Mouse (Mus musculus): Measurements from ENCODE around the gene Sfta2.

Gene Sfta2

DNA sequence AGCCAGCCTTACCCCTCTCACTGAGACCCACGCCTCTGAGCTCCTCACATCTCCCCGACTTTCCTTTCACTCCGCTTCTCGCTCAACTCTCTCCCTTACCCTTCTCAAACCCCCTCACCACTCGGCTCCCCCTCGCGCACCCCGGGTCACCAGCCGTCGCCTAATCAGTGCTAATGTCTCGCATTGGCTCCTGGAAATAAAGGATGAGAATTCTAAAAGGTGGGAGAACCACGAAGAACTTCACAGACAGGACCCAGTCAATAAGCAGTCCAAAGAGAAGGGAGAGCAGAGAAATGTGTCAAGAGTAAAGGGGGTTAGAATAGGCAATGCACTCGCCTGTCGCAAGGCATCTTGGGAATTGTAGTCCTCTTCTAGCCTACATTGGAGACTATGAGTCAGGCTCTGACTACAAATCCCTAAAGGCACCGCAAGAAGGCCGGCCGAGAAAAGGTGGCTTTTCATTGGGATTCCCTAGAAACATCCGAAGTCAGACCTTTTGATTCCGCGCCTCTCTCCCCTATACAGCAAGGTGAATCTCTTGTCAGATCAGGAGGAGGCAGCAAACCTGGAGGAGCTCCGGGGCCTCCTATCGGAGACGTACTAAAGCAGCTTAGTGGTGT is 72.2 kb downstream of the Sfta2 start, which contains the start of gene Gtf2h4:
TSS of gene Gtf2h4 (minus strand) at position 324 of the 620 bp plus-strand sequence.
- peak; percentile 95 for DNase-seq (ENCODE audit: low read depth, low spot score)

DNA sequence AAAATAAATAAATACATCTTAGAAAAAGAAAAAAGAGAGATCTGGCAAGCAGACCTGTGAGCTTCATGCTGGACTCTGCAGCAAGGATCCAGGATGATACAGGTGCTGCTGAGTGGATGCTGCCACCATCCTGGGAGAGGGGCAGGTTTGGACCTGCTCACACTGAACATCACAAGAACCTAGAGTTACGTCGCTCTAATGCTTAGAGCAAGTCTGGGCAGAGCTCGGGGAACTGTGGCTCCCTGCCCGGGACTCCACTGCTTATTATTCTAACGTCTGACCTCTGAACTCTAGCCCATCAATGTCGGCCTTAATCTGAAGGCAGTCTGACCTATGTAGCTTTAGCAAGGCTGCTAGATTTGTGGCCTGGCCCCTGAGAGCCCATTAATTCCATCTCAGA is 79.2 kb downstream of the Sfta2 start:
- DNase-seq (ENCODE audit: low read depth, low spot score), result no peak

DNA sequence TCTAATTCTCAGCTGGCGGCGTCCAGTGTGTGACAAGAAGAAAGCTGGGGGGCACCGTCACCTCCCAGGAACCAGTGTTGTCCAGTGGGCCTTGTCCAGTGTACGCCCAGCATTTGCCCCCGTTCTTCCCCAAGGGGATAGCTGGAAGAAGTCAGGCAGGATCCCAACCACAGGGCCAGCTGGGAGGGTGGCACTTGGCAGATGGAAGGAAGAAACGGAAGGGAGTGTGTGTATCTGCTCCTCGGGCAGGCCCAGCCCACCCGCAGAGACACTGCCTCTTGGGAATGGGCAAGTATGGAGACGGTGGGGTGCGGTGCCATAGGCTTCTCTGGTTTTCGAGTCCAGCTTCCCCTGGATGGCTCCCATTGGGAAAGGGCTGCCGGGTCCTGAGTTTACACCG is 80.6 kb downstream of the Sfta2 start:
- DNase-seq (ENCODE audit: low read depth, low spot score), result no peak

DNA sequence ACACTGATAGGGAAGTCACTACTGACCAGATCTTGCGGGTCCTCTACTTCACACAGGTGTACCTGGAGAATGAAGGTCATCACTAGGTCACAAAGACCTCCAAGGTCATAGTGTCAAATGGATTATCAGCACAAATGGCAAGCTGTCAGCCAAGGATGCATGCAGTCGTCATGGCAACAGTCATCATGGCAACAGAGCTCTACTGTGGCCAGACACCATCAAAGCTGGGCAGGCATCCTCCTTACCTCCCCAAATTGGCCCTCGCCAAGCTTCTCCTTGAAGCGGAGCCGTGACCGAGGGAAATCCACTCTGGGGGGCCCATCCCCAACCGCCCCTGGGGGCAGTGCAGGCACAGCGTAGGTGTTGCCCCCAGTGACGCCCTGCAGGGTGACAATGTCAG is 83.7 kb downstream of the Sfta2 start:
- no peak for DNase-seq (ENCODE audit: low read depth, low spot score)

DNA sequence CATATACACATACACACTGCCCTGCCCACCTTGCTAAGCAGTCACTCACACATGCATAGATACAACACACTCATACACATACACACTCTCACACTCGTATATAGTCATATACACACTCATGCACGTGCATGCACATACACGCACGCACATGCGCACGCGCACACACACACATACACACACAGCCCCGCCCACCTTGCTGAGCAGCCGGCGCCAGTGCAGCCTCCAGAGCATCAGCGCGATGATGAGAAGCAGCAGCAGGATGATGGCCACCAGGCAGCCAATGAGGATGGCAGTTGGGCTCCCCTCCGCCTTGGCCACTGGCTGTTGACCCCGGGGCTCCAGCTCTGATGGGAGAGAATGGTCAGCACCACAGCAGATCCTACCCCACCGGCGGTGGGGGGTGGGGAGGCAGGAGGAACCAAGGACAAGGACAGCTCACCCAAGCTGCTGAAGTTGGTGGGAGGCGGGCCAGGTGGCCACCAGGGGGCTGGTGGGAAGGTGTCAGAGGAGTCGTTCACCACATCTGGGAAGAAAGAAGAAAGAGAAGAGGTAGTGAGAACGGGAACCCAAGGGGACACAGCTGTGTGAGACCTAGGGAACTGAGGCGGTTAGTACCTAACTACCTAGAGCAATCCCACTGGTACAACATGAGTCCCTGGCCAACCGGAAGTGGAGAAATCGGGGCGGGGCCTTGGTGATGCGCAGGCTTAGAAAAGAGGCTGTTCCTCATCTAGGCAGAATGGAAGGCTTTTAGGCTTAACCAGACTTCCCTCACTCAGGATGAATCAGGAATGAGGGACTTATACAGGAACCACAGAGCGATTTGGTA is 87.2 kb downstream of the Sfta2 start:
- DNase-seq (ENCODE audit: low read depth, low spot score), result no peak

DNA sequence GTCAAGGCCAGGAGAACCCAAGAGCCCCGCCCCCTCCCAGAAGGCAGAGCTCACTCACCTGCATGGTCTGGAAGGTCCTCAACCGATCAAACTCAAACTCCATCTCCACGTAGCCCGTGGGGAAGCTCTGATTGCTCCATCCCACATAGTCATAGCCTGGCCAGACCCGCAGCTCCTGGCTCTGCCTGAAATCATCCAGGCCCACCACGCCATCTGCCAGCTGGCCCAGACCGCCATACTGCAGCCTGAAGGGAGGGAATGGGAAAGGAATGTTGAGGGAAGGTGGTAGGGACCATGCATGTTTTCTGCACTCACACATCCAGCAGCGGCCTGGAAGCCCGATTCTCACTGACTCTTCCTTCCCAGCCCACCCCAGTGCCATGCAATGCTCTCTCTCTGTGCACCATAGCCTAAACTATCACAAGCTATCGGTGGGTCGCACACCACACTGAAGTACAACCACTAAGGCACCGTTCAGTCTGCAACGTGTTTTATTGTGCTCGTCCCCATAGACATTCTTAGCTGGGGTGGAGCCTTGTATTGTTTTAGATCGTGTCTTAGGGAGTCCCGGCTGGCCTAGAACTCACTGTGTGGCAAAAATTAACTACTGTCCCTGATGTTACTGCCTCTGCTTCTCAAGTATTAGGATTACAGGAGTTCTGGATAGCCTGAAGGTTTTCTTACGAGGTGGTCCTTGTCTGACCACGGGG is 88.7 kb downstream of the Sfta2 start:
- no peak for DNase-seq (ENCODE audit: low read depth, low spot score)

DNA sequence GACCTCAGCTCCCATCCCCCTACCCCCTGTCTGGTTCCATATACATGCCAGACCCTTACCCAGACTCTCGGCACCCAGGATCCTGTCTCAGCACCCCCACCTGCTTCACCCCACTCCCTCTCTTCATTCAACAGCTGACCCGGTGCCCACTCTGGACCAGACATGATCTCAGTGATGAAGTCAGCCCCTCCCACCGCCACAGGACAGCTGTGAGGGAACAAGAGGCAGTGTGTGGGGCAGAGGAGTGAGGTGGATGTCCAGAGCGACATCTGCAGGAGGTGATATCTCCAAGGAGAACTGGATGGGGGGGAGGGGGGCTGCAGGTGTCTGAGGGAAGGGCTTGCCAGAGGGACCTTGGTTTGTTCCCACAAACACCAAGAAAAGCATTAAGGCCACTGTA is 90.5 kb downstream of the Sfta2 start:
- DNase-seq (ENCODE audit: low read depth, low spot score), result no peak

DNA sequence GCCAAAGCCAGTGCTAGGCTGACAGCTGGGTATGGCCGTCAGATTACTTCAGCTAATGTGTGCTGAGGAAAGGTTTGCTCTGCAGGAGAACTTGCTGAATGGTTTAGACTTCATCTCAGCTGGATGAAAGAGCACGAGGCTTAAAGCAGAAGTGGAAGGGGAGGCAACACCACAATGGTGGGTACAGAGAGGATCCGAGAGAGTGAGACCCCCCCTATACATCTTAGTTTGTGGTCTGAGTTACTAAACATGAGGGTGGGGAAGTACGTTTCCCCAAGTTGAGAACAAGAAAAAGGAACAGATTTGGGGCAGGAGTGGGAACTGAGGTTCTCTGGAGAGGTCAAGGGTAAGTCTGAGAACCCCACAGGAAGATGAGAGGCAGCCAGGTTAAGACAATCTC is 91.0 kb downstream of the Sfta2 start:
- DNase-seq (ENCODE audit: low read depth, low spot score), result no peak

DNA sequence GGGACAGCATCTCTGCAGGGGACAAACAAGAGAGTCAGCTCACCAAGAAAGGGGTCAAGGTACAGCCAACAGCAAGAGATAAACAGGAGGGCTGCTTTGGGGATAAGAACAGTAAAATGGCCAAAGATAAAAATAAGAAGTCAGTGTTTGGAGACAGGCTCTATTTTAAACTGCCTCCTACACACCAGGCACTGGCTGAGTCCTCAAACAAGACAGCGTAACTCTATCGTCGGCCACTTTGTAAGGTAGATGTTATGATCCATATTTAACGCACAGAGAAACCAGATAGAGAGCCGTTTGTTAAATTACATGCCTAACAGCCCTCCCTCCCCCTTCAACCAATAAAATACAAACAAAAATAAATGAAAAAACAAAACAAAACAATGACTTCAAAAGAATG is 92.6 kb downstream of the Sfta2 start:
- no peak for DNase-seq (ENCODE audit: low read depth, low spot score)

DNA sequence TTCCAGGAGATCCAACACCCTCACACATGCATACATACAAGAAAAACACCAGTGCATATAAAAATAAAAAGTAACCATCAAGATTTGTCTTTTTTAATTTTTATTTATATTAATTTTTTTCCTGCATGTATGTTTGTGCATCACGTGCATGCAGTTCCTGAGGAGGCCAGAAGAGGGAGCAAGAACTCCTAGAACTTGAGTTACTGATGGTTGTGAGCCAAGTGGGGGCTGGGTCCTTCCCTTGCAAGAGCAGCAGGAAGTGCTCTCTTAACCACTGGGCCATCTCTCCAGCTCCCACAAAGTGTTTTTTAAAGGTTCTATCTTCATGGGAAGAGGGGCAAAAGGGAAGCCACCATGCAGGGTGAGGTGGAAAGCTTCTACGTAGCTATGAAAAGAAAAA is 93.9 kb downstream of the Sfta2 start:
- DNase-seq (ENCODE audit: low read depth, low spot score), result no peak

DNA sequence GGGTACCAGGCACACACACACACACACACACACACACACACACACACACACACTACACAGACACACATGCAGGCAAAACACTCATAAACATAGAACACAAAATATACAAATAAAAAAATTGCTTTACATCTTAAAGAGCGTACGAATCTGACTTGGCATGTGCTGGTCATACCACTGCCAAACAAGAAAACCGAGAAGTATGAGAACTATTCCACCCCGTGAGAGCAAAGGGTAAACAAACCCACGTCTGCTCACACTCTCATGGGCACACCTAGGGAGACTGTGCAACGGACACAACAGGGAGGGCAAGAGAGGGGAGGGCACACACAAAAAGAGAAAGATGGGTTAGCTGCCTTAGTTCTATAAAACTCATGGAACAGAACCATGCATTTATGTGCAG is 95.3 kb downstream of the Sfta2 start:
- DNase-seq (ENCODE audit: low read depth, low spot score), result no peak

DNA sequence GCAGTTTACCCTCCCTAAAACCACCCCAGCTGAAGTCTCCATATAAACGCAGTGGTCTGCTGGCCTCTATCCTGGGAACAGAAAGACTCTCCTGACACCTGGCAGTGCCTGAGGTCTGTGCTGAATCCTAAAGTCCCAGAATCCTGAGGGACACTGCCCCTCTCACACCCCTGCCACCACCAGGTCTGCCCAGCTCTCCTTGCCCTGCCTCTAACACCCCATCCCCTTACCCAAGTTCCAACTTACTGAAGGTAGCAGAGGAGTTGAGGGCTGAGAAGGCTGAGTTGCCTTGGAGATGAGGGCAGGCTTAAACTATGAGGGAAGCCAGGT is 96.0 kb downstream of the Sfta2 start:
- no peak for DNase-seq (ENCODE audit: low read depth, low spot score)

DNA sequence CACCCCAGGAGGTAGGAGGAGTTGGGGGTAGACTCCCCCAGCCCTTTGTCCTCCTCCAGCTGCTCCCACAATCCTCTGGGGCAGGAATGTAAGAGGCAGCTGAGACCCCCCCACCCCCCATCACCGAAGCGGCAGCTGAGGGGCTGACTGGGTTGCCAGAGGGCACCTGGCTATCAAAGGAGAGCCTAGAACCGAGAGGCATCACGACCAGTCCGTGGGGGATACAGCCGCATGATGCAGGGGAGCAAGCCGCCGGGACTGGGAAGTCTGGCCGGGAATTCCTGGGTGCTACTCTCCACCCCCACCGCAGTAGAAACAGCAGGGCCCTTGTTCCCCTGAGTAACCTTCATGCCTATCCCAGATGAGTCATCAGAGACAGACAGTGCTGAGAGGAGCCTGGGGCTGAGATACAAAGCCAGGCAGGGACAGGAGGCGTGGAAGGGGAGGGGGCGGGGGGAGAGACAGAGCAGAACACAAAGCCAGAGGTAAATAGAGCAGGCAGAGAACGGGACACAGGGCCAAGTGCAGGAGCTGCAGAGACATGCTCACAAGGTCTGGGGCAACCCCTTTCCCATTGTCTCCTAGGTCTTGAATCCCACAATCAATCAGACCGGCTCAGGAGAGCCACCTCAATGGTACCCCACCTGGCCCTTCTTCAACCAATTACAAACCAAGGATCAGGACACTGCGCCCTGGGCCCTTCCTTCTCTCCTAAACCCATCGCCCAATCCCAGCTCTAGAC is 96.6 kb downstream of the Sfta2 start:
- no peak for DNase-seq (ENCODE audit: low read depth, low spot score)

DNA sequence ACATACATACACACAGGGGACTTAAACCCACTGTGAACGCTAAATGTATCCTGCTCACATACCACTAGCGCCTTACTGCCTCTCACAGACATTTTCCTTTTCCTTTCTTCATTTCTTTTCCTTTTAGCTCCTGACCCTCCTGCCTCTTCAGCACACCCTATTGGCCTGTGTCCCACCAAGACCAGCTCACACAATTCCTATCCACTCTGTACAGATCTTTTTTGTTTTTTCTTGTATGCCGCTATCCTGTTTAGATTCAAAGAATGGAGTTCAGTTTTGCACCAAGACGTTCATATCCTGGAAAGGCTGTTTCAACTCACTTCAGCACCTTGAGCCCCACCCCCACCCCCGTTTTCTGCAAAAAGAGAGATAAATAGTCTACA is 97.1 kb downstream of the Sfta2 start:
- DNase-seq (ENCODE audit: low read depth, low spot score), result no peak

DNA sequence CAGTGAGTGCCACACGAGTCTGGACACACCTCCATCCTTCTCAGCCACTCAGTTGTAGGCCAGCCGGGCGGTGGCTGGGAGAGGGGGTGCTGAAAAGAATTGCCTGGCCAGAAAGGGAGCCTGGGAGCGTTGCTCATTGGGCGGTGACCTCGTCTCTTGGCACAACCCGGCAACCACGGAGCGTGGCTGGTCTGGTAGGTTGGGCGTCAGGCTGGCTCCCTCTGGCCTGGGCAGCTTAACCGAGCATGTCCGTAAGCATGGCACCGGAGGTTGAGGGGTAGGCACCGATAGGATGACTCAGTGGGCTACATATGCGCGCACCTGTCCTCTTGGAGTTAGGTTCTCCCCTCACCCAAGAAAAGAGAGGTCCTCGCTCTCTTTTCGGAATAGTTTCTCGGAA is 98.6 kb downstream of the Sfta2 start:
- no peak for DNase-seq (ENCODE audit: low read depth, low spot score)
